Mouse (Mus musculus) CD4-positive naive resting alpha-beta T cell, adult 76 days (primary cell): ENCODE measurements around the gene 3830403N18Rik. TPM values are rescaled to one million over a fixed set of nuclear protein-coding genes. Genes with fewer than 3 reads are reported as not detected.

Source experiments
- total RNA-seq: library from RNA; stranded (reverse); gene quantifications from one replicate; pipeline ENCODE4 v1.2.4, GENCODE M21; 2023

3830403N18Rik gene
- 0.97 TPM for total RNA-seq

DNA sequence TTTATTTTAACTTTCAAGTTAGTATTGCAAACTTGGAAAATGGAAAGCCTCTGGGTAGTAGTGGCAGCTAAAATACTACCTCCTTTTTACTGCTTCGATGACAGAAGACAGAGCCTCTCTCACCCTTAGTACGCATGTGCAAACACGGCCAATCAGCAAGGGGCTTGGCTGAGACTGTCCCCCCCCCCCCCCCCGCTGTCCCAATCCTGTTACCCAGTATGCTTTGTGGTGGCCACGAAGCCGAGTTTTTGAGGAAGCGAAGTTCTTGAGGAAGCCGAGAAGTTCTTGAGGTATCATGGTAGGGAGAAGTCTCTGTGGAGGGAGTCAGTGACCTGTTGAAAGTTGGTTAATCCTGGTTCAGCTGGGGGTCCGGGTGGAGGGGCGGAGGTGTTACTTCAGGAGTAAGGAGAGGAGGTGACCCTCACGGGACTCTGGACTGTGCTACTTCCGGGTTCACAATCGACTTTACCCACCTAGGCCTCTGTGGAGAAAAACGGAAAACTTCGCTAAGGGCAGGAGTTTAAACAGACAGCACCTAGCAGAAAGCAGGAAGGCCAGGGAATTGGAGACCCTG is at the start of gene 3830403N18Rik:
Gene 3830403N18Rik, plus strand, starts transcription at position 237 of the 574 bp plus-strand sequence.

Other genes starting within 250 kb of the 3830403N18Rik start
- gene Gm773, start 76.3 kb downstream of the 3830403N18Rik start, total RNA-seq = not detected
- 0.15 TPM for gene Zfp449, start 209.8 kb downstream of the 3830403N18Rik start, total RNA-seq
- gene Smim10l2a, start 238.0 kb downstream of the 3830403N18Rik start, total RNA-seq = 0.32 TPM